Mouse (Mus musculus): ENCODE measurements around the gene 2410137M14Rik.

Gene 2410137M14Rik

GRCm38 (mm10) chr17:36948286-36948685, 32.8 kb downstream of the 2410137M14Rik start:
- DNase-seq (ENCODE audit: low read depth) = no peak

GRCm38 (mm10) chr17:36947051-36947819, 33.8 kb downstream of the 2410137M14Rik start:
- no peak for DNase-seq (ENCODE audit: low read depth)

GRCm38 (mm10) chr17:36944121-36944775, 36.8 kb downstream of the 2410137M14Rik start:
- DNase-seq (ENCODE audit: low read depth) = no peak

- DNase-seq (ENCODE audit: low read depth) = no peak
Observed at GRCm38 (mm10) chr17:36943691-36944090, 37.3 kb downstream of the 2410137M14Rik start.

- no peak for DNase-seq (ENCODE audit: low read depth)
Observed at GRCm38 (mm10) chr17:36942791-36943471, 38.1 kb downstream of the 2410137M14Rik start, which contains the start of gene Rnf39. Gene Rnf39, plus strand, starts transcription at chr17:36942918.

GRCm38 (mm10) chr17:36942391-36942790, 38.6 kb downstream of the 2410137M14Rik start:
- no peak for DNase-seq (ENCODE audit: low read depth)

- DNase-seq (ENCODE audit: low read depth) = no peak
Observed at GRCm38 (mm10) chr17:36938056-36938455, 43.0 kb downstream of the 2410137M14Rik start.

GRCm38 (mm10) chr17:36931806-36932205, 49.2 kb downstream of the 2410137M14Rik start:
- no peak for DNase-seq (ENCODE audit: low read depth)

- DNase-seq (ENCODE audit: low read depth) = no peak
Observed at GRCm38 (mm10) chr17:36931130-36931529, 49.9 kb downstream of the 2410137M14Rik start.

GRCm38 (mm10) chr17:36930233-36930632, 50.8 kb downstream of the 2410137M14Rik start:
- no peak for DNase-seq (ENCODE audit: low read depth)

GRCm38 (mm10) chr17:36929236-36929932, 51.7 kb downstream of the 2410137M14Rik start:
- no peak for DNase-seq (ENCODE audit: low read depth)
